Mouse (Mus musculus) ES-E14 (cell line): ENCODE measurements at regions not wholly inside any gene's neighbourhood (a gene's known extent, or its start where the extent isn't known, plus 50 kb on each side); places are given as distances from the start of the nearest gene placed in this dataset.

Experiments
- DNase-seq: peaks from one replicate; pipeline ENCODE4 v3.0.0-alpha.2; 2013; ENCODE audit warnings: low read depth, low spot score
- H3K27ac ChIP-seq: 2 replicates; pipeline ENCODE4 v1.5.1; 2012; ENCODE audit warnings: low read depth, mild to moderate bottlenecking, low read length, moderate library complexity, mixed read lengths; ENCODE audit not compliant: poor library complexity, insufficient read depth, severe bottlenecking
- H3K36me3 ChIP-seq: 2 replicates; pipeline ENCODE4 v1.6.1; 2012; ENCODE audit warnings: mild to moderate bottlenecking, low read length, moderate library complexity, mixed read lengths; ENCODE audit not compliant: control insufficient read depth, poor library complexity, insufficient read depth, severe bottlenecking
- H3K4me1 ChIP-seq, 2 experiments: fragments of 150-350 bp in 1 of 2; sonication (generic) in 1 of 2; 2 replicates each; pipeline ENCODE4 v1.6.1; 2012; ENCODE audit warnings: low read length in 2 of 2, mild to moderate bottlenecking in 1 of 2, mixed read lengths in 1 of 2; ENCODE audit not compliant: control insufficient read depth in 2 of 2, insufficient read depth in 2 of 2, poor library complexity in 1 of 2
- H3K4me3 ChIP-seq, 2 experiments: fragments of 150-350 bp in 1 of 2; sonication (generic) in 1 of 2; 2 replicates each; pipeline ENCODE4 v1.5.1; 2012; ENCODE audit warnings: low read length in 2 of 2, low read depth in 1 of 2, mild to moderate bottlenecking in 1 of 2, mixed read lengths in 1 of 2; ENCODE audit not compliant: insufficient read depth in 1 of 2, poor library complexity in 1 of 2, severe bottlenecking in 1 of 2
- H3K9ac ChIP-seq: 2 replicates; pipeline ENCODE4 v1.6.1; 2012; ENCODE audit warnings: low read depth, mild to moderate bottlenecking, low read length, mixed read lengths; ENCODE audit not compliant: poor library complexity, insufficient read depth, severe bottlenecking
- H3K9me3 ChIP-seq: fragments of 150-350 bp; sonication (generic); 2 replicates; pipeline ENCODE4 v1.6.1; 2012; ENCODE audit warnings: low read depth, mild to moderate bottlenecking, low read length; ENCODE audit not compliant: control insufficient read depth, insufficient read depth
- CHD2 ChIP-seq: IDR thresholded peaks from 2 replicates; pipeline ENCODE4 v1.6.1; 2014; ENCODE audit warnings: mild to moderate bottlenecking, low read depth, low read length, inconsistent platforms
- HCFC1 ChIP-seq: IDR thresholded peaks from 2 replicates; pipeline ENCODE4 v1.6.1; 2012; ENCODE audit warnings: low read length, inconsistent platforms, borderline replicate concordance; ENCODE audit not compliant: insufficient read depth
- MAFK ChIP-seq: IDR thresholded peaks from 2 replicates; pipeline ENCODE4 v1.6.1; 2014; ENCODE audit warnings: mild to moderate bottlenecking, low read depth, low read length, inconsistent platforms; ENCODE audit not compliant: insufficient read depth
- ZC3H11A ChIP-seq: IDR thresholded peaks from 2 replicates; pipeline ENCODE4 v1.6.1; 2012; ENCODE audit warnings: low read depth, mild to moderate bottlenecking, inconsistent platforms, low read length, borderline replicate concordance
- ZNF384 ChIP-seq: IDR thresholded peaks from 2 replicates; pipeline ENCODE4 v1.6.1; 2012; ENCODE audit warnings: low read depth, low read length, inconsistent platforms
- in situ Hi-C, 2 experiments: fragments of 600-800 bp; cut with MboI; formaldehyde crosslinking; loops; one replicate each; pipeline ENCODE4 v1.15.1; 2025; ENCODE audit warnings: low sequenced_read_pairs in 2 of 2, inconsistent platforms in 1 of 2; ENCODE audit not compliant: unreplicated experiment in 2 of 2

DNA sequence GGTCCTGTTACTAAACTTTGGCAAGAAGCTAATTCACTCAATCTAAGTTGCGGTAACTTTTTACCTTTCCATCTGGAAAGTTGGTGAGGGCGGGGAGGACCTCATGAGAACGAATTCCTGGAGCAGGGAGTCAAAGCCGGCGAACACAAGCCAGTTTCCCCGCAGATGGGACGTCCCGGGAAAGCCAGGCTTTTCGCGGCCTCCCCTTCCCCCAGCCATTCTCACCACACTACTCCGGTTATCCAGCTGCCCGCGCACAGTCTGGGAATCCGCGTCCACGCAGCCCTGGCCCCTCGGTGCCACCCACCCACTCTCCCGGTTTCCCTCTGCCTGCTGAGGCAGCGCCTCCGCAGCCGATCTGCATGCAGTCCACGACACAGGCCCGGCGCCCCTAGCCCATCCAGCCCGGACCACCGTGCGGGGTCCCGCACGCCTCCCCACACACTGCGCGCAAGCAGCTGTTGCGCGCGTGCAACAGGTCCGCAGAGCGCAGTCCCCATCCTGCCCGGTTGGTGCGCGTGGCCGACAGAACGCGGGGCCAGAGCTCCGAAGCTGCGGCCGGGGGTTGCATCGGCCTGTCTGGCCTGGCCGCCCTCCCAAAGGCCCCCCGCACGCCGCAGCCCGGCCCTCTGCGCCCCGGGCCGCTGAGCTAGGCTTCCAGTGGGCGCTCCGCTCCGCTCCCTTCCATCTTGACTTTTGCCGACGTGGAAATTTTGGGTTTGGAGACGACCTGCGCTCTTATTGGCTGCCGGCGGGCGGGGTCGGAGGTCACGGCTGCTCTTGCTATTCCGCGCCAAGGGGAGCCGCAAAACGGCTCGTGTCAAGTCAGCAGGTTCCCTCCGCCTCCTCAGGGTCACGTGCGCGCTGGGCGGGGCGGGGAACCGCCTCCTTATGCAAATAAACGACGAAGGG lies 162.0 kb upstream of the Nfe2l3 start:
- H3K4me1 ChIP-seq, result peaks cover 2 to 11% of the 10 kb centered on the region in 2 experiments; a peak in 2 of 4 replicates
- peak overlapping the region; percentile 29; the same call in 1 of the 2 replicates for H3K27ac ChIP-seq
- peak overlapping the region; percentile 72 for H3K9ac ChIP-seq
- H3K4me3 ChIP-seq, result peak overlapping the region; percentile 91 to 97
- no peaks in the 10 kb centered on the region for H3K9me3 ChIP-seq
- in situ Hi-C loops, result no loop called here
- H3K36me3 ChIP-seq, result no peaks in the 10 kb centered on the region
- TF ChIP-seq MAFK, result peak; percentile 78; the same call in 1 of the 2 replicates
- no peak; the same call in 1 of the 2 replicates for TF ChIP-seq CHD2
- TF ChIP-seq ZC3H11A, result no peak
- TF ChIP-seq ZNF384, result no peak
- peak; percentile 55; the same call in 1 of the 2 replicates for TF ChIP-seq HCFC1
- DNase-seq, result peak; percentile 93

- in situ Hi-C loops, result no loop called here
- peak overlapping the region; percentile 67 to 97 for H3K4me3 ChIP-seq
- H3K9ac ChIP-seq, result peak overlapping the region; percentile 44; the same call in 1 of the 2 replicates
- no peaks in the 10 kb centered on the region for H3K36me3 ChIP-seq
- TF ChIP-seq CHD2 (no peak), HCFC1 (no peak), ZC3H11A (no peak), ZNF384 (no peak), MAFK (no peak)
- peaks cover 2 to 11% of the 10 kb centered on the region in 2 experiments; a peak in 2 of 4 replicates for H3K4me1 ChIP-seq
- no peak for DNase-seq
- H3K27ac ChIP-seq, result no peak overlapping the region
- no peaks in the 10 kb centered on the region for H3K9me3 ChIP-seq
Observed at GRCm38 (mm10) chr6:51271128-51271480, 161.4 kb upstream of the Nfe2l3 start.

GRCm38 (mm10) chr6:51272136-51272736 lies 160.2 kb upstream of the Nfe2l3 start:
- Histone ChIP-seq H3K9me3 (no peaks in the 10 kb centered on the region), H3K9ac (no peak overlapping the region), H3K4me1 (peaks cover 2 to 11% of the 10 kb centered on the region in 2 experiments; a peak in 2 of 4 replicates), H3K4me3 (no peak overlapping the region), H3K36me3 (no peaks in the 10 kb centered on the region), H3K27ac (no peak overlapping the region)
- no peak for TF ChIP-seq MAFK
- no peak for TF ChIP-seq HCFC1
- TF ChIP-seq CHD2, result no peak
- TF ChIP-seq ZNF384, result no peak
- no peak for TF ChIP-seq ZC3H11A
- DNase-seq, result no peak
- in situ Hi-C loops, result no loop called here

DNA sequence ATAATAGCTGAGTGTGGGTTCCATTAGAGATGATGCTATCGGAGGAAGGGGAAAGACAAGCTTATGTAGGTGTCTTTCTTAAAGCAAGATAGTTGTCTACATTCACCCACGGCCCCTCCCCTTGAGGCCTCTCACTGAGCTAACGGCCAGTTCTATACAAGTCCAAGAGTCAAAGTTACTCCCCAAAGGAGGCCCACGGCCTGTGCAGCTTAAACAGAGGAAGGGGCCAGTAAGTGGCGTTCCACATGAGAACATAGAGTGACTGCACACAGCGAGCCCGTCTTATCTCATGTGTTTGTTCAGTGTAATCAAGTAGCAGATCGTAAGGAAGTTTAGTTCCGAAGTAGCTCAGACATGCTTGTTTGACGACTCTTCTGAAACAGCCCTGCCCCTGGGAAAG lies 153.0 kb upstream of the Nfe2l3 start:
- Histone ChIP-seq H3K4me1 (no peaks in the 10 kb centered on the region), H3K9me3 (no peaks in the 10 kb centered on the region), H3K4me3 (no peak overlapping the region), H3K36me3 (no peaks in the 10 kb centered on the region), H3K9ac (no peak overlapping the region), H3K27ac (no peak overlapping the region)
- TF ChIP-seq CHD2, result no peak
- TF ChIP-seq HCFC1, result no peak
- TF ChIP-seq ZC3H11A, result no peak
- TF ChIP-seq ZNF384, result no peak
- no peak for TF ChIP-seq MAFK
- in situ Hi-C loops, result no loop called here
- DNase-seq, result no peak
